Mouse (Mus musculus): ENCODE measurements at regions not wholly inside any gene's neighbourhood (a gene's known extent, or its start where the extent isn't known, plus 50 kb on each side); places are given as distances from the start of the nearest gene placed in this dataset.

DNA sequence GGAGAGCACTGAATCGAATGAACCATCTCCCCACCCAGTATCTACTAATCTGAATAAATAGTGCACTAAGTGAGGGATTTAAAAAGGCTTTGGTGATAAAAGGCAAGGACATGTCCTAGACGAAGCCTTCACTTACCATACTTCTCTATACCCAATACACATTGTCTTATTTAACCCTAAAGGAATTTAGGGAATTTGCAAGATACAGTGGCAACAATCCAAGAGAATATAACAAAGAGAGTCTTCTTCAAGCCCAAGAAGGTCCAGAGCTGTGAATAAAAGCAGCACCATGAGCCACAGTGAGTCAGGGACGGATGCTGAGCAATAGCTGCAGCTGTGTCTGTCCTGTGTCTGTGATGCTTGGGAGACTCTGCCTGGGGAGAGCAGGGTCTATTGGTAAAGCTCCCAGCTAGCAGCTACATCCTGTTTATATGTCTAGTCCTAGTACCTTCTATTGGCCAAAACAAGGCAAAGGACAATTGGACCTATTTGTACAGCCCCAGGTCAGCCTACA is 82.4 kb downstream of the Ttc32 start:
- TF ChIP-seq POLR2A (IDR thresholded peaks at IDR 0.05; ENCODE audit: borderline replicate concordance, low read depth, low read length) (no peak), CTCF (IDR thresholded peaks at IDR 0.05; ENCODE audit: low read depth, low read length) (no peak)
